Mouse (Mus musculus): ENCODE results near the gene Gm884. TPM values are rescaled to one million over a fixed set of nuclear protein-coding genes. Genes with fewer than 3 reads are reported as not detected.
"Not testable (repeated sequence)": the region's sequence is repeated elsewhere in the genome, so short reads cannot be mapped to it uniquely, and the experiment has no call there.

The Gm884 gene
- total RNA-seq, 2 experiments from 2014 or later, result not detected

GRCm38 (mm10) chr11:103634806-103635205, 13.9 kb upstream of the Gm884 start:
- DNase-seq, result no peak

GRCm38 (mm10) chr11:103627453-103627852, 6.5 kb upstream of the Gm884 start:
- no peak for DNase-seq

- no peak for DNase-seq
Observed at GRCm38 (mm10) chr11:103610772-103611171, 10.2 kb downstream of the Gm884 start.

GRCm38 (mm10) chr11:103606611-103607010, 14.3 kb downstream of the Gm884 start:
- DNase-seq, result no peak

GRCm38 (mm10) chr11:103578339-103578738, 42.6 kb downstream of the Gm884 start:
- DNase-seq, result no peak

GRCm38 (mm10) chr11:103556021-103556420, 64.9 kb downstream of the Gm884 start:
- DNase-seq, result peak; percentile 20

GRCm38 (mm10) chr11:103534973-103535372, 86.0 kb downstream of the Gm884 start:
- DNase-seq, result not testable (repeated sequence)

GRCm38 (mm10) chr11:103512111-103512510, 108.8 kb downstream of the Gm884 start:
- peak; percentile 1 for DNase-seq

GRCm38 (mm10) chr11:103504497-103504896, 116.4 kb downstream of the Gm884 start, which contains the start of gene Lrrc37a:
Gene Lrrc37a (minus strand): TSS chr11:103504597.
- DNase-seq, result no peak

Other genes with a start within 250 kb of the Gm884 start
- gene Plekhm1, start 208.5 kb downstream of the Gm884 start, total RNA-seq (2021), result 10 to 100 TPM; 14.4 to 17.4 TPM
- gene Lrrc37a, start 116.5 kb downstream of the Gm884 start, total RNA-seq (2021), result not detected
- not detected for gene Lyzl6, start 17.8 kb upstream of the Gm884 start, total RNA-seq (2021)
- gene Rprml, start 28.4 kb upstream of the Gm884 start, total RNA-seq (2021), result under 1 TPM in 1 of 2 experiments, not detected in 1; 0.45 TPM
- gene Gosr2, start 76.8 kb upstream of the Gm884 start, total RNA-seq (2021), result 10 to 100 TPM; 64.3 to 72.7 TPM
- under 1 TPM; 0.12 to 0.39 TPM for gene Wnt9b, start 128.7 kb upstream of the Gm884 start, total RNA-seq (2021)
- gene Wnt3, start 153.0 kb upstream of the Gm884 start, total RNA-seq (2021), result under 1 TPM in 1 of 2 experiments, not detected in 1; 0.15 TPM